8 mouse cellular contexts compared by ENCODE assay signal in genomic region chr5:135965501-135965930, GRCm38 (mm10). TPM values are rescaled to one million over a fixed set of nuclear protein-coding genes. Genes with fewer than 3 reads are reported as not detected.
DNase-seq lines count a peak whose midpoint lies in the region; ATAC-seq lines count a peak whose summit lies in the region.

No protein-coding gene starts in this region.

- peak; percentile 38 for DNase-seq in right cerebral cortex, postnatal 4 days
- no peak for DNase-seq in right cerebral cortex, adult 18-20 months
- DNase-seq in embryonic facial prominence, embryonic 11.5 days (ENCODE audit: low spot score) = no peak
- DNase-seq in induced T-regulatory cell, adult 2 months (ENCODE audit: low read depth) = peak; percentile 51
- DNase-seq in liver, embryonic 13.5 days = no peak
- peak; percentile 34 for DNase-seq in ovary, postnatal 10 days (ENCODE audit: low spot score)
- DNase-seq in left cerebral cortex, adult 11 months (ENCODE audit: low spot score) = no peak

- H3K9me3 ChIP-seq in embryonic facial prominence, embryonic 11.5 days (replicated peaks; ENCODE audit: control insufficient read depth, low read length) = no peaks in the 10 kb centered on the region
- no peaks in the 10 kb centered on the region for H3K9me3 ChIP-seq in liver, embryonic 13.5 days (replicated peaks)

- no peak for ATAC-seq in embryonic facial prominence, embryonic 11.5 days (replicated peaks; ENCODE audit: insufficient number of reproducible peaks, low FRiP score, low TSS enrichment, low read depth)
- ATAC-seq in liver, embryonic 13.5 days (ENCODE audit: low read depth) = no peak
- no peak for ATAC-seq in granulocyte monocyte progenitor cell, adult 5-6 weeks (replicated peaks; ENCODE audit: poor library complexity, severe bottlenecking)

- H3K4me1 ChIP-seq in embryonic facial prominence, embryonic 11.5 days (ENCODE audit: control insufficient read depth, insufficient read depth, low read length) = peaks cover 3% of the 10 kb centered on the region; the same call in 1 of the 2 replicates
- H3K4me1 ChIP-seq in liver, embryonic 13.5 days (replicated peaks) = peaks cover 36% of the 10 kb centered on the region

- WGBS in embryonic facial prominence, embryonic 11.5 days = 12% methylated on average over 24 of the region's 24 CpGs
- 27% methylated on average over 24 of the region's 24 CpGs for WGBS in liver, embryonic 13.5 days (ENCODE audit: insufficient replicate concordance)

- H3K36me3 ChIP-seq in embryonic facial prominence, embryonic 11.5 days (replicated peaks; ENCODE audit: control insufficient read depth, insufficient read depth, low read depth, low read length) = no peaks in the 10 kb centered on the region
- no peaks in the 10 kb centered on the region for H3K36me3 ChIP-seq in liver, embryonic 13.5 days

- no peak overlapping the region for H3K27ac ChIP-seq in embryonic facial prominence, embryonic 11.5 days (replicated peaks; ENCODE audit: low read depth, low read length)
- no peak overlapping the region for H3K27ac ChIP-seq in liver, embryonic 13.5 days

- no peak overlapping the region for H3K4me3 ChIP-seq in embryonic facial prominence, embryonic 11.5 days (ENCODE audit: low read depth, low read length)
- no peak overlapping the region for H3K4me3 ChIP-seq in liver, embryonic 13.5 days (replicated peaks)

- H3K4me2 ChIP-seq in embryonic facial prominence, embryonic 11.5 days (ENCODE audit: low read depth, low read length) = peak overlapping the region; percentile 30; the same call in 1 of the 2 replicates
- peak overlapping the region; percentile 44 for H3K4me2 ChIP-seq in liver, embryonic 13.5 days

- no peaks in the 10 kb centered on the region; the same call in 1 of the 2 replicates for H3K27me3 ChIP-seq in embryonic facial prominence, embryonic 11.5 days (ENCODE audit: control insufficient read depth, insufficient read depth, low read length)
- H3K27me3 ChIP-seq in liver, embryonic 13.5 days = 0 out of 2 replicates have a peak, but pooled peaks cover 2% of the 10 kb centered on the region

- H3K9ac ChIP-seq in embryonic facial prominence, embryonic 11.5 days (replicated peaks; ENCODE audit: low read length) = 0 out of 2 replicates have a peak overlapping the region, but pooled peaks have one; percentile 3
- H3K9ac ChIP-seq in liver, embryonic 13.5 days = no peak overlapping the region

RNA-seq across cellular contexts. Expression of gene Ssc4d, which starts 8.8 kb away (rescaled TPM):
- 3.0 TPM in 2 replicates for polyA plus RNA-seq in embryonic facial prominence, embryonic 11.5 days (2014; fragmentation: Nextera tagmentation; extraction: Ambion mirVana)
- polyA plus RNA-seq in liver, embryonic 13.5 days (2015; fragmentation: Nextera tagmentation; extraction: Ambion mirVana) = 1.8 TPM in 2 replicates
- 1.8 and 5.0 TPM in 2 replicates for total RNA-seq in granulocyte monocyte progenitor cell, adult 5-6 weeks (2014; fragmentation: Nextera tagmentation)
- total RNA-seq in granulocyte monocyte progenitor cell, adult 5-6 weeks (2017) = 0.90 TPM in 1 of 2 replicates, not detected in the other

RNA-seq across cellular contexts. Expression of gene Zp3, which starts 14.4 kb away (rescaled TPM):
- 0.21 TPM in 1 of 2 replicates, not detected in the other for polyA plus RNA-seq in embryonic facial prominence, embryonic 11.5 days (2014; fragmentation: Nextera tagmentation; extraction: Ambion mirVana)
- polyA plus RNA-seq in liver, embryonic 13.5 days (2015; fragmentation: Nextera tagmentation; extraction: Ambion mirVana) = not detected in 2 replicates
- total RNA-seq in granulocyte monocyte progenitor cell, adult 5-6 weeks (2014; fragmentation: Nextera tagmentation) = not detected in 2 replicates
- total RNA-seq in granulocyte monocyte progenitor cell, adult 5-6 weeks (2017) = not detected in 2 replicates

RNA-seq across cellular contexts. Expression of gene Dtx2, which starts 29.1 kb away (rescaled TPM):
- 22.6 and 29.2 TPM in 2 replicates for polyA plus RNA-seq in embryonic facial prominence, embryonic 11.5 days (2014; fragmentation: Nextera tagmentation; extraction: Ambion mirVana)
- 6.7 and 7.0 TPM in 2 replicates for polyA plus RNA-seq in liver, embryonic 13.5 days (2015; fragmentation: Nextera tagmentation; extraction: Ambion mirVana)
- 17.1 and 20.2 TPM in 2 replicates for total RNA-seq in granulocyte monocyte progenitor cell, adult 5-6 weeks (2014; fragmentation: Nextera tagmentation)
- 6.4 and 8.1 TPM in 2 replicates for total RNA-seq in granulocyte monocyte progenitor cell, adult 5-6 weeks (2017)

RNA-seq across cellular contexts. Expression of gene Ywhag, which starts 31.1 kb away (rescaled TPM):
- 132 and 133 TPM in 2 replicates for polyA plus RNA-seq in embryonic facial prominence, embryonic 11.5 days (2014; fragmentation: Nextera tagmentation; extraction: Ambion mirVana)
- polyA plus RNA-seq in liver, embryonic 13.5 days (2015; fragmentation: Nextera tagmentation; extraction: Ambion mirVana) = 80.8 and 100 TPM in 2 replicates
- total RNA-seq in granulocyte monocyte progenitor cell, adult 5-6 weeks (2014; fragmentation: Nextera tagmentation) = 97.2 and 120 TPM in 2 replicates
- total RNA-seq in granulocyte monocyte progenitor cell, adult 5-6 weeks (2017) = 92.2 and 107 TPM in 2 replicates

Comparison
In these comparisons a context has a peak if more than half of its experiments do, and no peak if none do; other contexts are left out.
1. DNase-seq: peak in right cerebral cortex, postnatal 4 days (single experiment), induced T-regulatory cell, adult 2 months (single experiment) and ovary, postnatal 10 days (single experiment); none in right cerebral cortex, adult 18-20 months (single experiment), embryonic facial prominence, embryonic 11.5 days (single experiment), liver, embryonic 13.5 days (single experiment) and left cerebral cortex, adult 11 months (single experiment).